Mouse (Mus musculus) erythroblast, embryonic 14.5 days (primary cell): ENCODE data around the gene Tead3.

ENCODE experiments used
- GATA1 ChIP-seq: IDR thresholded peaks from 2 replicates; pipeline ENCODE4 v1.6.1; 2012; ENCODE audit warnings: low read length, inconsistent platforms, mixed read lengths
- TAL1 ChIP-seq: IDR thresholded peaks from 3 replicates; pipeline ENCODE4 v1.6.1; 2012; ENCODE audit warnings: low read length, inconsistent platforms, mixed read lengths

- TF ChIP-seq GATA1 (no peak), TAL1 (no peak)
These were observed 24.9 kb downstream of the Tead3 start for GRCm38 (mm10) chr17:28325751-28326150.
